Mouse (Mus musculus): ENCODE results near the gene Folr2.

The Folr2 gene

DNA sequence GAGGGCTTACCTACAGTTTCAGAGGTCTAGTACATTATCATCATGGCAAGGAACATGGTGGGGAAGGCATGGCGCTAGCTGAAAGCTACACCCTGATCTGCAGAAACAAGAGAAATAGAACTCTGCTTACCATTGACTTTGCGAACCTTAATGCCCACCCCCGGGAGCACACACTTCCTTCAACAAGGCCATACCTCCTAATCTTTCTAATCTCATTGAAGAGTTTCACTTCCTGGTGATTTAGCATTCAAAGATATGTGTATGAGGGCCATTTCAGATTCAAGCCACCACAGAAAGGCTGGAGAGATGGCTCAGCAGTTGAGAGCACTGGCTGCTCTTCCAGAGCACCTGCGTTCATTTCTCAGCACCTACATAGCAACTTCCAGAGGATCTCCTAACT lies at the start of gene Folr2:
Gene Folr2 (minus strand): TSS at position 101 of the 400 bp plus-strand sequence.
- DNase-seq (ENCODE audit: low read depth, low spot score): no peak

DNA sequence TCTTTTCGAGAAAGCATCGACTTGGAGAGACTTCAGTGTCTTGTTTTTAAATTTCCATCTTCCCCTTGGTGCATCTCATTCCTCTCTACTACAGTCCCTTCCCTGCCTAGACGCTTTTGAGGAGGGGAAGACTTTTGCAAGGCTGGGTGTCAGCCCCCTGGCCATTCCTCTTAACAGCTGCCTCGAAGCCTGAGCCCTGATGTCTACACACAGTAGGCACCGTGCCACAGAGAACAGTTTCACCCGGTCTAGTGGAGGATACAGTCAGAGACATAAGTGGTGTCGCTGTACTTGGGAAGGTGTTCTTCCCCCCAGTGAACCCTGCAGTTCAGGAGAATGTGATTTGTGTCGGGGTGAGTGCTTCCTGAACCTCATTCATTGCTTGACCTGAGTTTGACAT lies 49.7 kb upstream of the Folr2 start:
- no peak for DNase-seq (ENCODE audit: low read depth, low spot score)

DNA sequence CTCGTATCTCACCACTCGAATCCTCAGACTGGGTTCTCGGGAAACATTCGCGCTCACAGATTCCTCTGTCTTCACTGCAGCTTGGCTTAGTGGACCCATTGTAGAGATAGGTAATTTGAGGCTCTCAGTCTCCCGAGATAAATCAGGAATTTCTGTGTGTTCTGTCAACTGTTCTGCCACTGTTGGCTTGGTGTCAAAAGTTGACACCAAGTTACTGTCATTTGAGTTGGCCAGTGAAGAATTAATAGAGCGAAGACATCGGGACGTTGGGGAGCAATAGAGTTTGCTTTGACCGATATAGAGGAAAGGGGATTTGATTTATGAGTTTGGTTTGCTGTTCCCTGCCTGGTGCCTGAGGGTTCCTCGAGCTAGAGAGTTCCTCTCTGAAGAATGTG lies 49.3 kb upstream of the Folr2 start, which contains the start of gene Tomt:
Gene Tomt (minus strand): TSS at position 73 of the 395 bp plus-strand sequence.
- no peak for DNase-seq (ENCODE audit: low read depth, low spot score)

DNA sequence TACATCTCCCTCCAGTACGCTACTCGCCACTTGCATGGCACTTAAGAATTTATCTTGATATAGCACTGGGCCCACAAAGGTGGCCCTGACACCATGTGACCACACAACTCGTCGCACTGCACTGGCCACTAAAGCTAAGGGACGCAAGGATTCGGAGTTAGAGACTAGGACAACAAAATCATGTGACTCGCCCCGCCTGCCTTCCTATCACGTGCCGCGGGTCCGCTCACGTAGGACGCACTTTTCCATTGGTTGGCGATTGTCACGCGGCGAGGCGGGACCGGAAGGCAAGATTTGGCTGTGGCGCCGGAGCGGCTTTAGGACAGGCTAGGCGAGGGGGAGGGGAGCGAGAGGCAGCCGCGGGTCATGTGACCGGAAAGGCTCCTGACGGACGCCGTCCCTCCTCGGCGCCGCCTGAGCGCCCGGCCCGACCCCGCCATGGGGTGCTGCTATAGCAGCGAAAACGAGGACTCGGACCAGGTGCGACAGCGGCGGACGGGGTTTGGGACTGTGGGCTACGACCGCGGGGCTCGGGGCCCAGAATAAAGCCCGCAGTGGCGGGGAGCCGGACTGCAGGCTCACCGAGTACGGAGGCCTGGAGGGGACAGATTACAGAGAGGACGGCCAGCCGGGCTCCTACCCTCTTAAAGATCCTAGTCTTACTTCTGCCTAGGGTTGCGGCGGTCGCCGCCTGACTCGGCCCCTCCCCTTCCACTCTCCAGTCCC lies 48.7 kb upstream of the Folr2 start, which contains the start of gene Lamtor1:
Gene Lamtor1 (plus strand): TSS at position 344 of the 726 bp plus-strand sequence.
- DNase-seq (ENCODE audit: low read depth, low spot score): peak; percentile 99

DNA sequence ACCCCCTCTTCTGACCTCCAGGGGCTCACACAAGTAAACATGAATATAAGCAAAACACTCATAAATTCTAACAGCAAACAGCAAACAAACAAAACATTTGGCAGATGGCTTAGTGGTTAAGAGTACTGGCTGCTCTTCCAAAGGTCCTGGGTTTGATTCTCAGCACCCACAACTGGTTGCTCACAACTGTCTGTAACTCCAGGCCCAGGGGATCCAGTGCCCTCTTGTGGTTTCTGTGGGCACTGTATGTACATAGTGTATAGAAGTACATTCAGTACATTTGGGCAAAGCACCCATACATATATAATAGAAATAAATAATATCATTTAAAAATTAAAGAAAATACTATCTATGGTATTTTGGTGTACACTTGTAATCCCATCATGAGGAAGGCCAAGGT lies 45.9 kb upstream of the Folr2 start:
- no peak for DNase-seq (ENCODE audit: low read depth, low spot score)

DNA sequence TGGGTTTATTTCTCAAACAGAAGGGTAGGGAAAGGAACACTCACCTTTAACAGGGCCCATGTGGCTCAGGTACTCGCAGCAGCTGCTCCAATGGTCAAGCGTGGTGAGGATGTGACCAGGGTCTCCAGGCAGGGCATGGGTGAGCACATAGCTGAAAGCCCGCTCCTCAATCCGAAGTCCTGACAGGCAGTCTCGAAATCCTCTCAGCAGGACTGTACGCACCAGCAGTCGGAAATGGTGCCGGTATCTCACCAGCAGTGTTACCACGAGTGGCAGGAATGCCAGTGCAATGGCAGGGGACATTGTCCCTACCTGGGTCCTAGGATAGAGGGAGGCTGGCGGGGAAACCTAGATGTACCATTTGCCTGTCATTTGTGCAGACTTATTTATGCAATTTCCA lies 45.0 kb upstream of the Folr2 start:
- DNase-seq (ENCODE audit: low read depth, low spot score): no peak

DNA sequence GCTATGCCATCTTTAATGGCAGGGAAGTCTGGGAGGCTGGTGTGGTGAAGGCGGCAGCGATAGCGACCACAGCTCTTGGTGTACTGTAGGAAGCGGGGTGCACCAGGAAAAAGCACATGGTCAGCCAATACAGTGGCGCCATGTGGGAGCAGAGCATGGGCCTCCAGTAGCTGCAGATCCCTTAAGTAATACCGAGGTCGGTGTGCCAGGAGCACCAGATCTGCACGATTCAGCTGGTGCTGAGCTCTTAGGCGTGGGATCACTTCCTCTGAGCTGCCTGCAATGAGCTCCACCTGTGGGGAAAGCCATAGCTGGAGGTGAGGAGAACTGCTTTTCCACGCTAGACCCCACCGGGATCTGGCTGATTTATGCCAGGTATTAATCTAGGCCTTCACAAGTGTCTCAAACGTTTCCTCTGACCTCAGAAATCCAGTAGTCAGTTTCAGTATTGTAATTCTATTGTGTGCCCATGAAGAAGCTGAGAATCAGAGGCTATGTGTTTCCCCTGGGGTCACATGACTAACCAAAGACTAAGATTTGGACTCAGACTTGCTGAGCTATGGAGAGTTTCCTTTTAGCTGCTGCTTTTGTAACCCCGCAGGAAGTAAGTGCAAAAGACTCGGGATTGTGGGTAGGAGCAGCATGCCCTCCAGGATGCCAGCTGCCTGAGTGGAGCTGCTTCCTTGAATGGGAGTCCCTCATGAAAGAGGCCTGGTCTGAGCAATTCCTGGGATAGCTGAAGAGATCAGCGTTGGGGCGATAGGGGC lies 43.5 kb upstream of the Folr2 start:
- DNase-seq (ENCODE audit: low read depth, low spot score): no peak

DNA sequence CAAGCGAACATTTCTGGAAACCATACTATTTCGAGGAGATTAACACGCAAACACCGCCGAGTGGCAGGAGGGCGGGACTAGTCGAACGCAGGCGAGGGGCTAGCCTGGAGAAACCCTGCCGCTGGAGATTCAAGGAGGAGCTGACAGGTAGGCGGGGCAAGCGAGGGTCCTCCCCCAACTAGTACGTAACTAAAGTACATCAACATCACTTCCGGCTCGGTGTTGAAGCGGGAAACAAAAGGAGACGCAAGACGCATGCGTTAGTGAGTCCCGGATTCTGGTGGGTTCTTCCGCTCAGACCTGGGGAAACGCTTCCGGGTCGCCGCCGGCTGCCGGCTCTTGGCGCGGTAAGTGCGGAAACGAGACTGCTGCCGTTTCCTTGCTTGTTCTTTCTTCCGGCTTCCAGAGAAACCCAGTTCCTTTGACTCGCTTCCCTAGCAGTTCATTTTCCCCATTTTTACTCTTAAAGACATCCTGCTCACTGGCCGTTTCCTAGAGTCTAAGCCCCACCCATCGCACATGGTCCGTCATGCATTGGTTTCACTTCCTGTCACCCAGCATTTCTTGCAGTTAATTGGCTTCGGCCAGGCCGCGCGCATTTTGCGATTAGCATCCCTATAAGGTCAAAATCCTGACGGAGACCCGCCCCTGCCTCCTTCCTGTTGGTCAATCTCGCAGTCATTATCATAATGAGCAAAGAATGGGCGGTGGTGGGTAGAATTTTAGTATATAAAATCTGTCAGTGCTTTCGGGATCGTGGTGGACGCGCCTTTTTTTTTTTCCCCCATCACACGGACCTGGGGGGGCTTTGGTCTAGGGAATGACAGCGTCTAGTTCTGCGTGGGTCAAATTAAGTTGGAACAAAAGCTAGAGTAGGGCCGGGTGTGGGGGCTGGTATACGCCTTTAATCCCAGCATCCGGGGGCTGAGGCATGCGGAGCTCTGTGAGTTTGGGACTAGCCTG lies 39.4 kb upstream of the Folr2 start:
- peak; percentile 98 for DNase-seq (ENCODE audit: low read depth, low spot score)

DNA sequence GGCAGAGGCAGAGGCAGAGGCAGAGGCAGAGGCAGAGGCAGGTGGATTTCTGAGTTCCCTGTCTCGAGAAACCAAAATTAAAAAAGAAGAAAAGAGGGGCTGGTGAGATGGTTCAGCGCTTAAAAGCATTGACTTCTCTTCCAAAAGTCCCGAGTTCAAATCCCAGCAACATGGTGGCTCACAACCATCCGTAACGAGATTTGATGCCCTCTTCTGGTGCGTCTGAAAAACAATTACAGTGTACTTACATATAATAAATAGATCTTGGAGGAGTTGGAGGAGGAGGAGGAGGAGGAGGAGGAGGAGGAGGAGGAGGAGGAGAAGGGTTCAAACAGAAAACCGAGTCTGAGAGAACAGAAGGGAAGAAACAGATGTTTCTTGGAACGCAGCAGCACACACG lies 38.7 kb upstream of the Folr2 start:
- no peak for DNase-seq (ENCODE audit: low read depth, low spot score)

DNA sequence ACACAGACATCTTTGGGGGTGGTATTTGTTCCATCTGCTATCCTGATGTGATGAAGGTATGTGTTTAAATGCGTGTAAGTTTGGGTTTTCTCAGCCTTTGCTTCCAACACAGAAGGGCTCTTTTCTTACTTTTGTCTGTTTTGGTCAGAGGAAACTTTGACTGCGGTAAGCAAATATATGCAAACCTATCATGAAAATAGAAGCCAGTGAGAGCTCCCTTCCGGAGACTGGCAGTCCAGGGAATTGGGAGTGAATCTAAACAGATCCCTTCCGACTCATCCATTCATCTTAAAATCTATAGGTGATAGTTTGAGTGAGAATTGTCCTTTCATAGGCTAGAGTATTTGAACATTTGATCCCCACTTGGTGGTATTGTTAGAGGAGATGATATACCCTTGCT lies 31.5 kb upstream of the Folr2 start:
- DNase-seq (ENCODE audit: low read depth, low spot score): no peak

DNA sequence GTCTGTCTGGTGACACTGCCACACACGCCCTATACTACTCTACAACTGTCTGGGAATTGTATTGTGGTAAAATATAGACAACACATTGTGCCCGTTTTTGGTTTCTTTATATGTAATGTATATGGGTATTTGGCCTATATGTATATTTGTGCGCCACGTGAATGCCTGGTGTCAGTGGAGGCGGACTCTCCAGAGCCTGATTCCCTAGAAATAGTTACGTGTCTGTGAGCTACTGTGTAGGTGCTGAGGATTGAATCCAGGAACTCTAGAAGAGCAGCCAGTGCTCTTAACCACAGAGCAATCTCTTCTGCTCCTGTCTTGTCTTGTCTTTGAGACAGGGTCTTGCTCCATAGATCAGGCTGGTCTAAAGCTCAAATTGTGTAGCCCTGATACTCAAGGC lies 29.3 kb upstream of the Folr2 start:
- no peak for DNase-seq (ENCODE audit: low read depth, low spot score)

DNA sequence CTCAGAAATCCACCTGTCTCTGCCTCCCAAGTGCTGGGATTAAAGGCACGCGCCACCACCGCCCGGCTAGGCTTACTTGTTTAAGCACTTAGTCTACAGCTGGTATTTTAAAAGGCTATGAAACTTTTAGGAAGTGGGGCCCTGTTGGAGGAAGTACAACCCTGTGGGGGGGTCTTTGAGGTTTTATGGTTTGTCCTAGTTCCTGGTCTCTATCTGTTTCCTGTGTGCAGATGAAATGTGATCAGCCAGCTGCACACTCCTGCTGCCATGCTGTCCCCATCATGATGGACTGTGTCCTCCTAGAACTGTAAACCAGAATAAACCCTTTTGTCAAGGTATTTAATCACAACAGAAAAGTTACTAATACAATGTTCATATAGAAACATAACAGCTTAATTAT lies 27.2 kb upstream of the Folr2 start:
- no peak for DNase-seq (ENCODE audit: low read depth, low spot score)

DNA sequence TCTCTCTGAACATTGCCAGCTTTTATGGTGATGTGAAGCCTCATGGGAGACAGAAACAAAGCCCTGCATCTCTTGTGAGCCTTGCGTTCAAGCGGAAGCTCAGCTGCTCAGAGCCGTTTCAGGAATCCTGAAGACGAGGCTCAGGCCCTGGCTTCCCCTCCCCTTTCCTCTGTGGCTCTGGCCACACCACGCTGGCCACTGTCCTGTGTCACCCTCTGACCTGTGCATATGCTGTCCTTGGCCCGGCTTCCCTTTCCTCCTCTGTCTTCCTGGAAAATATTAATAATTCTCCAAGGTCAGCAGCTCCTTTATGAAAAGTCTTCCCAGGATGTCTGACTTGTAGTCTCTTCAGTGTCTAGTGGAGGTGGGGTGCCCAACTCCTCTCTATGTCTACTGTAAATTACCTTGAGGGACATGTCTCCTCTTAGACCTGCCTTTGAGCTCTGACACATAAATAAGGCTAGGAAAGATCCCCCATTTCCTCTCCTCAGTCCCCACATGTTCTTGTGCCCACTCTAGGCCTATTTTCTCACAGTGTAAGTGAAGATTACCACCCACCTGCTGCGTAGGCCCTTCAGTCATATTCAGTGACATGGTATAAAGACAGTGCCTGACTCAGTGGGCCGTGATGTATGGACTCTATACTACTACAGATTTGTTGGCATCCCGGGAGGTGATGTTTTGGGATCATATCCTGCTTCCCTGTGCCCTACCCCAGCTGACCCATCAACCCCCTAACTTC lies 25.6 kb upstream of the Folr2 start:
- no peak for DNase-seq (ENCODE audit: low read depth, low spot score)

DNA sequence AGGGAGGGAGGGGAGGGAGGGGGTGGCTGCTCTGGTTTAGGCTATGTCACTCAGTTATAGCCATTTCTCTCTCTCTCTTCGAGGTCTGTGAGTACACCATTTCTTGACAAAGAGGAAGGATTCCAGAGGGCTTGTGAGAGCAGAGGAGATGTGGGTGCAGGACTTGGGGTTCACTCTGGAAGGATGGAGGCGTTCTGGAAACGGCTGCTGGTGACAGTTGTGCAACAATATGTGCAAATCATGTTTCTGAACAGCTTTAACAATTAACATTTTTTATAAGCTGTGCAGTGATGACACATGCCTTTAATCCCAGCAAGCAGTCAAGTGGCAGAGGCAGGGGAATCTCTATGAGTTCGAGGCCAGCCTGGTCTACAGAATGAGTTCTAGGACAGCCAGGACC lies 23.9 kb upstream of the Folr2 start:
- DNase-seq (ENCODE audit: low read depth, low spot score): no peak

DNA sequence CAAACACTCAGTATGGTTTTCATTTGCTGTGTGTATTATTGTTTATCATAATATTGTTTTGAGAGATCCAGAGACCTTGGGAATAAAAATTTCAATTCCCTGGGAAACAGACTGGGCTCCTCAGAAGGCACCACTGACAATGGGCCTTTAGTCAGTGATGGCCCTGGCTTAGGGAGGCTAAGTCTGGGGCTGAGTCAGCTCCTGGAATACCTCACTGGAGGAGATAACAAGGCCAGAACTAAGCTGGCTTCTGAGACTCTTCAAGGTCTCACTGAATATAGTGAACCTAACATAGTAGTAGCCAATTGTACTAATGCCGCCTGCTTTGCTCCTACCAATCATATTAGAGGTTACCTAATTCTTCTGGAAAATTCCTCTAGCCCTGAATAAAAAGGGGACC lies 19.0 kb upstream of the Folr2 start:
- no peak for DNase-seq (ENCODE audit: low read depth, low spot score)

DNA sequence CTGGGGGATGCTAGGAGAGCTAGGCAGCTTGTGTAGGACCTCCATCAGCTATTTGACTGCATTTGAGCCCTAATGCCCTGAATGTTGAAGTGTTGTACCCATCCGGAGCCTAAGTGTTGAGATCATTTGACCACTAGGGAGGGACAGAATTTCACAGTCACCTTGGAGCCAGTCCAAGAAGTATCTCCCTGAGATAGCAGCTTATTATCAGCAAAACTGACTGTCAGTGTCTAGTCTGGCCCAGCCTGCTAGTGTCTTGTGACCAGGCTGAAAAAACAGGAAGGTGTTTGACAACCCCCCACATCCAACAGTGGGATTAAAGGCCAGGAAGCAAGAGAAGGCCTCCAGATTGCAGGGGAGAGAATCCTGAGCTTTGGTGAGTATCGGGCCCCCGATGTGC lies 14.3 kb upstream of the Folr2 start:
- no peak for DNase-seq (ENCODE audit: low read depth, low spot score)

DNA sequence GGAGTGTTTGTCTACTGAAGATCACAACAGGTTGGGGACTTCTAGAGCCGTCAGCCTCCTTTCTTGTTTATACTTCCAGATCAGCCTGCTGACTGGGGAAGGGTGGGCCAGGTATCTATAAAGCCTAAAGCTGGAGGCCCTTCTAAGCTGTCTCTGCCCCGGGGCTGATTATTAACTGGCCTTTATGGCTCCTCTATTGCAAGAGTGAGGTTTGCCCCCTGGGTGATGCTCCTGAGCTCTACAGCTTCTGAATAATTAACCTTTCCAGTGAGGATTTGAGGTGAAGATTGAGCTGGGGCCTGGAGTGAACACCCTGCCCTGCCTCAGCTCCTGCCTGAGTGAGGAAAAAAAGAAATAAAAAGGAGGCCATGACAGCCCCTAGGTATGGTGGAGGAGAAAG lies 13.6 kb upstream of the Folr2 start, which contains the start of gene Folr1:
Gene Folr1 (minus strand): TSS at position 160 of the 400 bp plus-strand sequence.
- no peak for DNase-seq (ENCODE audit: low read depth, low spot score)

DNA sequence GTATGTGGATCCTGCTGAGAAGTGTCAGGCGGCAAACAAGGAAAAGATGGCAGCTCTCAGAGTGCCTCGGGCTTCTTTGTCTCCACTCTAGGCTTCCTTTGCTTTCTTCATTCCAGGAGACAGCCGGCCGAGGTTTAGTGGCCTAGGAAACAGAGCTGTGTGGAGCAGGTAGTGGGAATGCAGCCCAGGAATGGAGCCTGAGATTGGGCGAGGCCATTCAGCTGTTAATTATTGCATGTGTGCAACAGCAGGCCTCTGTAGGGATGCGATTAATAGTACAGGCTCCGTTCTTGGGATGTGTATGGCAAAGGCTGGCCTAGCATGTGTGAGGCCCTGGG lies 12.1 kb upstream of the Folr2 start:
- DNase-seq (ENCODE audit: low read depth, low spot score): no peak

DNA sequence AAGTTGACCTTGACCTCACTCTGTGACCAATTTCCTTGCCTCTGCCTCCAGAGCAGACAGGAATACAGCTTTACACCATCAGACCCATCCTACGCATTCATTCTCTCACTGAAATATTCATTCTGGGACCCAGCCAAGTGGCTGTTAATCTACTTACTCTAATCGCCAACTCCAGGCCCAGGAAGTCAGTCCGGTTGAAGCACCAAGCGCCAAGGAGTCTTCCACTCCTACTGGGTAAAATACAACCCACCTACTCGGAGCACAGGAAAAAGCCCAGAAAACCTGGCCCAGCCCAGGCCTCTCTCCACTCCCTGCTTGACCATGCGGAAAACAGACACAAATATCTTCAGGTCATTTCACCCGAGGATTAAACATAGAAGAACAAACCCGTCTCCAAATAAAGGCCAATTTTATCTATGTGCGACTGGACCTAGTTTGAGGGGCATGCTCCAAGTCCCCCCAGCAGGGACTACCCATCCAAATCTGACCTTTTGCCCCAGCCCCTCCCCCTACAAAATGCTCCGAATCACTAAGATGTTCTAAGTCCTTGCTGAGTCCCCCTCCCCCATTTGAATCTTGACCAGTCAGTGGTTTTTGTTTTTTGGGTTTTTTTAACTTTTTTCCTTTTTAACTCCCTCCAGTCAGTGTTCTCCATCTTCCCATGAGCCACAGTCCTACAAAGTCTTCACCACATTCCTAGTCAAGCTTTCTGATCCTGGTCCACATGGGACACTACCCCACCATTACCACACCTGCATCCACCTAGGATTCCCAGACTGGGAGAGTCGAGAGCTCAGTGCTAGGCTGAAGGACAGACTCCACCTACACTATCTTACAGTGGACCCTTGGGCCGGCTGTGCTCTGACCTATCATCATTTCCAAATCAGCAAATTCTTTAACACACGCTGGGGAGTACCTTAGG lies 11.5 kb upstream of the Folr2 start:
- DNase-seq (ENCODE audit: low read depth, low spot score): no peak

DNA sequence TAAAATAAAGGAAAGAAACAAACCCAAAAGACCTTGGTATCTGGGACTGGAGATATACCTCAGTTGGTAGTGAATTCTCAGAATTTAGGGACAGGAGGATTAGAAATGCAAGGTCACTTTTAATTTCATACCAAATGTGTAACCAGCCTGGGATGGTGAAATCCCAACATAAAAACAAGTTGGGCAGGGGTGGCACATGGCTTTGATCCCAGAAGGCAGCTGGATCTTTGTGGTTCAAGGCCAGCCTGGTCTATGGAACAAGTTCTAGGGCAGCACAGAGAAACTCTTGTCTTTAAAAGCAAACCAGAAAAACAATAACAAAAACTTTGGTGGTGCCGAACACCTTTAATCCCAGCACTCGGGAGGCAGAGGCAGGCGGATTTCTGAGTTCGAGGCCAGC lies 10.5 kb upstream of the Folr2 start:
- DNase-seq (ENCODE audit: low read depth, low spot score): no peak
